Mouse (Mus musculus): ENCODE measurements at regions not wholly inside any gene's neighbourhood (a gene's known extent, or its start where the extent isn't known, plus 50 kb on each side); places are given as distances from the start of the nearest gene placed in this dataset.

GRCm38 (mm10) chr2:136617138-136617537 is 96.1 kb upstream of the Snap25 start:
- no peak for TF ChIP-seq CTCF (IDR thresholded peaks at IDR 0.05; ENCODE audit: insufficient read depth, low read length)
- no peak for TF ChIP-seq POLR2A (IDR thresholded peaks at IDR 0.05; ENCODE audit: borderline replicate concordance, extremely low read depth, low read depth, low read length)
- WGBS = 78% methylated on average over 2 of the region's 2 CpGs
- DNase-seq = no peak
- H3K4me1 ChIP-seq (ENCODE audit: control insufficient read depth, insufficient read depth, low read length) = no peaks in the 10 kb centered on the region
- H3K4me3 ChIP-seq (replicated peaks; ENCODE audit: extremely low read depth, low read depth, low read length) = no peak overlapping the region

GRCm38 (mm10) chr2:136618114-136618513 is 95.1 kb upstream of the Snap25 start:
- 40% methylated on average over 2 of the region's 2 CpGs for WGBS
- DNase-seq = no peak
- no peaks in the 10 kb centered on the region for H3K4me1 ChIP-seq (ENCODE audit: control insufficient read depth, insufficient read depth, low read length)
- TF ChIP-seq POLR2A (IDR thresholded peaks at IDR 0.05; ENCODE audit: borderline replicate concordance, extremely low read depth, low read depth, low read length) = no peak
- no peak for TF ChIP-seq CTCF (IDR thresholded peaks at IDR 0.05; ENCODE audit: insufficient read depth, low read length)
- H3K4me3 ChIP-seq (replicated peaks; ENCODE audit: extremely low read depth, low read depth, low read length) = no peak overlapping the region

GRCm38 (mm10) chr2:136620309-136620708 is 92.9 kb upstream of the Snap25 start:
- TF ChIP-seq POLR2A (IDR thresholded peaks at IDR 0.05; ENCODE audit: borderline replicate concordance, extremely low read depth, low read depth, low read length) (no peak), CTCF (IDR thresholded peaks at IDR 0.05; ENCODE audit: insufficient read depth, low read length) (no peak)
- 48% methylated on average over 4 of the region's 4 CpGs for WGBS
- DNase-seq = no peak
- Histone ChIP-seq H3K4me3 (replicated peaks; ENCODE audit: extremely low read depth, low read depth, low read length) (no peak overlapping the region), H3K4me1 (ENCODE audit: control insufficient read depth, insufficient read depth, low read length) (no peaks in the 10 kb centered on the region)

- no peak for DNase-seq
- WGBS = 86% methylated on average over 4 of the region's 4 CpGs
- no peak for TF ChIP-seq CTCF (IDR thresholded peaks at IDR 0.05; ENCODE audit: insufficient read depth, low read length)
- no peak for TF ChIP-seq POLR2A (IDR thresholded peaks at IDR 0.05; ENCODE audit: borderline replicate concordance, extremely low read depth, low read depth, low read length)
- Histone ChIP-seq H3K4me3 (replicated peaks; ENCODE audit: extremely low read depth, low read depth, low read length) (no peak overlapping the region), H3K4me1 (ENCODE audit: control insufficient read depth, insufficient read depth, low read length) (no peaks in the 10 kb centered on the region)
Observed at GRCm38 (mm10) chr2:136620969-136621368, 92.3 kb upstream of the Snap25 start.

GRCm38 (mm10) chr2:136623808-136624489 is 89.3 kb upstream of the Snap25 start:
- no peaks in the 10 kb centered on the region for H3K4me1 ChIP-seq (ENCODE audit: control insufficient read depth, insufficient read depth, low read length)
- no peak for TF ChIP-seq CTCF (IDR thresholded peaks at IDR 0.05; ENCODE audit: insufficient read depth, low read length)
- no peak for TF ChIP-seq POLR2A (IDR thresholded peaks at IDR 0.05; ENCODE audit: borderline replicate concordance, extremely low read depth, low read depth, low read length)
- WGBS = 54% methylated on average over 5 of the region's 5 CpGs
- no peak overlapping the region for H3K4me3 ChIP-seq (replicated peaks; ENCODE audit: extremely low read depth, low read depth, low read length)
- no peak for DNase-seq

GRCm38 (mm10) chr2:136624490-136624850 is 88.8 kb upstream of the Snap25 start:
- no peak for DNase-seq
- TF ChIP-seq POLR2A (IDR thresholded peaks at IDR 0.05; ENCODE audit: borderline replicate concordance, extremely low read depth, low read depth, low read length) = no peak
- no peak for TF ChIP-seq CTCF (IDR thresholded peaks at IDR 0.05; ENCODE audit: insufficient read depth, low read length)
- H3K4me1 ChIP-seq (ENCODE audit: control insufficient read depth, insufficient read depth, low read length) = no peaks in the 10 kb centered on the region
- no peak overlapping the region for H3K4me3 ChIP-seq (replicated peaks; ENCODE audit: extremely low read depth, low read depth, low read length)

GRCm38 (mm10) chr2:136646917-136647316 is 66.3 kb upstream of the Snap25 start:
- Histone ChIP-seq H3K4me1 (ENCODE audit: control insufficient read depth, insufficient read depth, low read length) (no peaks in the 10 kb centered on the region), H3K4me3 (replicated peaks; ENCODE audit: extremely low read depth, low read depth, low read length) (no peak overlapping the region)
- no peak for DNase-seq
- TF ChIP-seq CTCF (IDR thresholded peaks at IDR 0.05; ENCODE audit: insufficient read depth, low read length) (no peak), POLR2A (IDR thresholded peaks at IDR 0.05; ENCODE audit: borderline replicate concordance, extremely low read depth, low read depth, low read length) (no peak)
- 73% methylated on average over 3 of the region's 3 CpGs for WGBS

GRCm38 (mm10) chr2:136648606-136649005 is 64.6 kb upstream of the Snap25 start:
- no peak for TF ChIP-seq CTCF (IDR thresholded peaks at IDR 0.05; ENCODE audit: insufficient read depth, low read length)
- no peak for TF ChIP-seq POLR2A (IDR thresholded peaks at IDR 0.05; ENCODE audit: borderline replicate concordance, extremely low read depth, low read depth, low read length)
- no peak overlapping the region for H3K4me3 ChIP-seq (replicated peaks; ENCODE audit: extremely low read depth, low read depth, low read length)
- peak; percentile 11 for DNase-seq
- no peaks in the 10 kb centered on the region for H3K4me1 ChIP-seq (ENCODE audit: control insufficient read depth, insufficient read depth, low read length)
- WGBS = 50% methylated on average over 5 of the region's 5 CpGs

- TF ChIP-seq POLR2A (IDR thresholded peaks at IDR 0.05; ENCODE audit: borderline replicate concordance, extremely low read depth, low read depth, low read length) (no peak), CTCF (IDR thresholded peaks at IDR 0.05; ENCODE audit: insufficient read depth, low read length) (no peak)
- DNase-seq = no peak
- no peaks in the 10 kb centered on the region for H3K4me1 ChIP-seq (ENCODE audit: control insufficient read depth, insufficient read depth, low read length)
- WGBS = 67% methylated on average over 1 of the region's 1 CpGs
- no peak overlapping the region for H3K4me3 ChIP-seq (replicated peaks; ENCODE audit: extremely low read depth, low read depth, low read length)
Observed at GRCm38 (mm10) chr2:136650721-136651120, 62.5 kb upstream of the Snap25 start.

- no peaks in the 10 kb centered on the region for H3K4me1 ChIP-seq (ENCODE audit: control insufficient read depth, insufficient read depth, low read length)
- TF ChIP-seq POLR2A (IDR thresholded peaks at IDR 0.05; ENCODE audit: borderline replicate concordance, extremely low read depth, low read depth, low read length) = no peak
- no peak for TF ChIP-seq CTCF (IDR thresholded peaks at IDR 0.05; ENCODE audit: insufficient read depth, low read length)
- no peak for DNase-seq
- WGBS = 87% methylated on average over 5 of the region's 5 CpGs
- no peak overlapping the region for H3K4me3 ChIP-seq (replicated peaks; ENCODE audit: extremely low read depth, low read depth, low read length)
Observed at GRCm38 (mm10) chr2:136652206-136653003, 60.8 kb upstream of the Snap25 start.

Measured in lung, adult 2 months (tissue).